Mouse (Mus musculus) C2C12 (cell line): ENCODE data around the gene Urah.

Source experiments
- CEBPB ChIP-seq: IDR thresholded peaks from one replicate; pipeline ENCODE4 v1.6.1; 2011; ENCODE audit warnings: low read depth, mild to moderate bottlenecking, control low read depth, moderate library complexity
- CTCF ChIP-seq: IDR thresholded peaks from one replicate; pipeline ENCODE4 v1.5.1; 2011; ENCODE audit not compliant: control insufficient read depth, insufficient read depth, insufficient read length
- FOSL1 ChIP-seq: IDR thresholded peaks from one replicate; pipeline ENCODE4 v1.8.0; 2011; ENCODE audit warnings: mild to moderate bottlenecking, low read length; ENCODE audit not compliant: poor library complexity, insufficient read depth, severe bottlenecking
- MAX ChIP-seq: IDR thresholded peaks from one replicate; pipeline ENCODE4 v1.6.1; 2011; ENCODE audit warnings: mild to moderate bottlenecking, control low read depth
- MYOD1 ChIP-seq: IDR thresholded peaks from one replicate; pipeline ENCODE4 v1.6.1; 2011; ENCODE audit warnings: low read depth; ENCODE audit not compliant: control insufficient read depth, insufficient read length
- MYOG ChIP-seq: IDR thresholded peaks from one replicate; pipeline ENCODE4 v1.6.1; 2011; ENCODE audit not compliant: control insufficient read depth, insufficient read length; ENCODE audit errors: extremely low read depth
- USF1 ChIP-seq: IDR thresholded peaks from one replicate; pipeline ENCODE4 v1.6.1; 2011; ENCODE audit warnings: low read depth, mild to moderate bottlenecking, control low read depth, moderate library complexity

- TF ChIP-seq CTCF = no peak
- TF ChIP-seq MAX = no peak
- no peak for TF ChIP-seq USF1
- no peak for TF ChIP-seq MYOG
- no peak for TF ChIP-seq FOSL1
- no peak for TF ChIP-seq MYOD1
- TF ChIP-seq CEBPB = no peak
These were observed 12.1 kb upstream of the Urah start for GRCm38 (mm10) chr7:140822731-140823130.
